Mouse (Mus musculus): ENCODE measurements at regions not wholly inside any gene's neighbourhood (a gene's known extent, or its start where the extent isn't known, plus 50 kb on each side); places are given as distances from the start of the nearest gene placed in this dataset.

- no peak for DNase-seq (ENCODE audit: low spot score)
These were observed 223.7 kb upstream of the Irx5 start for GRCm38 (mm10) chr8:92133484-92134406.

GRCm38 (mm10) chr8:92132949-92133348 is 224.5 kb upstream of the Irx5 start:
- DNase-seq (ENCODE audit: low spot score), result no peak

- DNase-seq (ENCODE audit: low spot score), result no peak
These were observed 224.9 kb upstream of the Irx5 start for GRCm38 (mm10) chr8:92132526-92132925.

- no peak for DNase-seq (ENCODE audit: low spot score)
These were observed 227.3 kb upstream of the Irx5 start for GRCm38 (mm10) chr8:92130025-92130557.

- DNase-seq (ENCODE audit: low spot score), result no peak
These were observed 228.0 kb upstream of the Irx5 start for GRCm38 (mm10) chr8:92129241-92130015.

- DNase-seq (ENCODE audit: low spot score), result no peak
These were observed 231.8 kb upstream of the Irx5 start for GRCm38 (mm10) chr8:92125631-92126030.

GRCm38 (mm10) chr8:92121296-92121695 is 236.1 kb upstream of the Irx5 start:
- DNase-seq (ENCODE audit: low spot score), result no peak

- no peak for DNase-seq (ENCODE audit: low spot score)
These were observed 241.8 kb upstream of the Irx5 start for GRCm38 (mm10) chr8:92115479-92116267.

- no peak for DNase-seq (ENCODE audit: low spot score)
These were observed 242.8 kb upstream of the Irx5 start for GRCm38 (mm10) chr8:92114311-92115275.

GRCm38 (mm10) chr8:92113901-92114300 is 243.5 kb upstream of the Irx5 start:
- no peak for DNase-seq (ENCODE audit: low spot score)

GRCm38 (mm10) chr8:92113386-92113785 is 244.0 kb upstream of the Irx5 start:
- DNase-seq (ENCODE audit: low spot score), result no peak

GRCm38 (mm10) chr8:92104561-92104960 is 252.9 kb upstream of the Irx5 start:
- no peak for DNase-seq (ENCODE audit: low spot score)

GRCm38 (mm10) chr8:92102521-92102920 is 254.9 kb upstream of the Irx5 start:
- no peak for DNase-seq (ENCODE audit: low spot score)

GRCm38 (mm10) chr8:92095276-92095675 is 262.1 kb upstream of the Irx5 start:
- no peak for DNase-seq (ENCODE audit: low spot score)

- DNase-seq (ENCODE audit: low spot score), result no peak
These were observed 273.3 kb upstream of the Irx5 start for GRCm38 (mm10) chr8:92084124-92084523.

- DNase-seq (ENCODE audit: low spot score), result no peak
These were observed 275.5 kb upstream of the Irx5 start for GRCm38 (mm10) chr8:92081900-92082299.

- DNase-seq (ENCODE audit: low spot score), result no peak
These were observed 276.6 kb upstream of the Irx5 start for GRCm38 (mm10) chr8:92080852-92081251.

GRCm38 (mm10) chr8:92077611-92078010 is 275.7 kb upstream of the Irx3 start:
- DNase-seq (ENCODE audit: low spot score), result no peak

GRCm38 (mm10) chr8:92072254-92072615 is 270.4 kb upstream of the Irx3 start:
- DNase-seq (ENCODE audit: low spot score), result no peak

Data from heart, adult 8-10 months (tissue).